Mouse (Mus musculus) gastrocnemius, adult 18-20 months (tissue): Measurements from ENCODE around the gene Slco2b1. TPM values are rescaled to one million over a fixed set of nuclear protein-coding genes. Genes with fewer than 3 reads are reported as not detected.
A peak's percentile ranks its signal among the peaks of the same experiment; 100 is the strongest.
"Not testable (repeated sequence)": the region's sequence is repeated elsewhere in the genome, so short reads cannot be mapped to it uniquely, and the experiment has no call there.

Source experiments
- DNase-seq: peaks from one replicate; pipeline ENCODE4 v3.0.0; 2021; ENCODE audit warnings: low spot score
- long read RNA-seq, 2 experiments: library from polyadenylated mRNA; stranded (forward); transcript quantifications; one replicate each; pipeline ENCODE4 v2.0.0; 2021
- total RNA-seq, 2 experiments: library from RNA; stranded (reverse); gene quantifications; 2 replicates each; pipeline ENCODE4 v1.2.3; 2021

Gene Slco2b1
- 1 to 10 TPM; 3.6 to 5.0 TPM for total RNA-seq
- long read RNA-seq, experiment 1, full-length matches to known transcripts = 1 of 1 reads
- long read RNA-seq, experiment 1, partial matches to known transcripts = 0 of 1 reads
- long read RNA-seq, experiment 1, other reads (novel, unspliced or antisense) = 0 of 1 reads
- long read RNA-seq, experiment 2, full-length matches to known transcripts = 2 of 4 reads
- long read RNA-seq, experiment 2, partial matches to known transcripts = 0 of 4 reads
- long read RNA-seq, experiment 2, other reads (novel, unspliced or antisense) = 2 of 4 reads

GRCm38 (mm10) chr7:99711166-99711565, at the start of gene Slco2b1:
Gene Slco2b1 (minus strand): TSS chr7:99711340.
- DNase-seq = no peak

- DNase-seq = no peak
These were observed 28.1 kb upstream of the Slco2b1 start for GRCm38 (mm10) chr7:99739276-99739675.

DNA sequence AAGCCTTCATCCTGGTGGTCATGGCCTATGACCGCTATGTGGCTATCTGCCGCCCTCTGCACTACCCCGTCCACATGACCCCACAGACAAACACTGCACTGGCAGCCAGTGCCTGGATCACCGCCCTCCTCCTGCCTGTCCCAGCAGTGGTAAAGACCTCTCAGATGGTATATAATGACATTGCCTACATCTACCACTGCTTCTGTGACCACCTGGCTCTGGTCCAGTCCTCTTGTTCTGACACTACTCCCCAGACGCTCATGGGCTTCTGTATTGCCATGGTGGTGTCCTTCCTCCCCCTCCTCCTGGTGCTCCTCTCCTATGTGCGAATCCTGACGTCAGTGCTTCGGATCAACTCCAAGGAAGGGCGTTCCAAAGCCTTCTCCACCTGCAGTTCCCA, 24.4 kb upstream of the Slco2b1 start:
- DNase-seq = not testable (repeated sequence)

DNA sequence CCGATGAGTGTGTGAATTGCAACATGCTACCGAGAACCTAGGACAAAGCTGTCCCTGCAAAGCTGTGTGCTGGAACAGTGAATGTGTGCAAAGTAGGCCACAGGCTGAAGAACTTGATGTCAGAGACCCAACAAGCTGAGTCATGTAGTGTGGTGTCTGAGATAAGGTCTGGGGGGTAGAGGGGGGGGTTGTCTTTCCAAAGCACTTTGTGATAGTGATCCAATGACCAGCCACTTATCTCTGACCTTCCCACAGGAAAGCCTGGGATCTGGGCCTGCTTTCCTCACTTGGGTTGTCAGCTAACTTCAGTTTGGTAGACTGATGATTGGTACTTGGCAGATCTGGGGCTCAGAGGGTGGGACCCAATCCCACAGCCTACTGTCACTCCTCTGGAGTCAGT, 23.5 kb upstream of the Slco2b1 start:
- no peak for DNase-seq

DNA sequence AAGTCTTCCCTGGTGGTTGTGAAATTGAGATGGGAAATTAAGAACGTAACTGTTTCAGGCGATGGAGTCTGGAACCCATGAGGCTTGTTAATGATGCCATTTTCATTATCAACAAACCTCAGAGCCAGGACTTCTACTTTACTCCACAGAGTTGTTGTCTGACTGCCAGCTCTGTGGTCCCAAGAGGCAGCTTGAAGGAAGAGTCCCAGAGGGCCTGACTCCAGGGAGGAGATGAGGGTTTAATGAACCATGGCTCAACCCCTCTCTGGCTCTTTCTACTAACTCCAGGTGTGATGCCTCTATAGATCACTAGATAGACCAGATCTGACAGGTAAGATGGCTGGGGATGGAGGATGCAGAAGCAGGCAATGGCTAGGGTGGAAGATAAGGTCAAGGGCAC, 18.8 kb upstream of the Slco2b1 start, which contains the start of gene Olfr520:
Gene Olfr520 (plus strand): TSS at position 301 of the 400 bp plus-strand sequence.
- DNase-seq = no peak

GRCm38 (mm10) chr7:99716536-99716935, 5.4 kb upstream of the Slco2b1 start:
- no peak for DNase-seq

- no peak for DNase-seq
These were observed 1.3 kb upstream of the Slco2b1 start for GRCm38 (mm10) chr7:99712431-99712830.

DNA sequence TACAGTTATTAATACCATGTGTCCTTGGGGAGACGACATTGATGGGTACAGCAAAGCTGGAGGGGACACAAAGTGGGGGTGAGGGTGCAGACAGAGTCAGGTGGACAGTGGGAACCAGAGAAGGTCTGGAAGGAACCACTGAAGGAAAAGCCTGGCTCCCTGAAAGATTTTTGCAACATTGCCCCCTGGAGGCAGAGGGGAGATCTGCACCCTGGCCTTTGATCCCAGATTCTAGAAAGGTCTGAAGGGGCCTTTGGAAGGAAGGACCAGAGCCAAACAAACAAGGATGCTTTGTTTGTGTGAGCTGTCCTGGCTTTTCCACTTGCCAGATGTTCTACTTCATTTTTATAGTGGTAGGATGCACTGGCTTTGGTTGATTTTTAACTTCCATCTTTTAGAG, 664 bp downstream of the Slco2b1 start:
- peak; percentile 82 for DNase-seq

GRCm38 (mm10) chr7:99709992-99710391, 1.1 kb downstream of the Slco2b1 start:
- no peak for DNase-seq

DNA sequence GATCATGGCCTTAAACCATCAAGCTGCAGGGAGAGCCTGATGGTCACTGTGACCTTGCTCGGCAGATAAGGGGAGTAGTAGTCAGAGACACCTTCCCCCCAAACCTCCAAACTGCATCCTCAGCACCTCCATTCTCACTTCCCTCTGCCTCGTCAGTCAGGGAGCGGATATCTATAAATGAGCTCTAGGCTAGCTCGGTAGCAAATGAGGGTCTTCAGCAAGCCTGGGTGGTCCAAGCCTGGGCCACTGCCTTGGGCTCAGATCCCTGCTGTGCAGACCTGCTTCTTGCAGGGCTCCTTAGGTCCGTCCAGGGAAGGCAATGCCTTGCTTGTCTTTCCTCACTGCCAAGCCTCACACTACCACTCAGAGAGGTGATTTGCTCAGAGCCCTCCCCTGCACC, 2.4 kb downstream of the Slco2b1 start:
- DNase-seq = no peak

DNA sequence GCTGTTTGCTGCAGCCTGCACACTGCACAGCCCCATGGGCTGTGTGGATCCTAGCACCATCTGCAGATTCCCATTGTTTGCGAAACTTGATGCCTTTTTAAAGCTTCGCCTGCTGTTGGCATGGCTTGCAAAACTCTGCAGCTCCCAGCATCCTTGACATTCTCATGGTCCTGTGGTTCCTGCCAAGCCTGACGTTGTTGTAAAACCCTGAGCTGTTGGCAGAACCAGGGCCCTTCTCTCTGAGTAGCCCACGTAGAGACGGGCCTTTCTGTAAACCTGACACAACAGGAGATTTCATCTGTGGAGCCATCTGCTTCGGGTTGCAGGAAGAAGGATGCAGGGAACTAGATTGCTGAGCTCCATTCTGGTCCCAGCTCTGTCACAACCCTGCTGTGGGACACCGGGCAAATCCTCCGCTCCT, 2.8 kb downstream of the Slco2b1 start:
- no peak for DNase-seq

GRCm38 (mm10) chr7:99707671-99708070, 3.5 kb downstream of the Slco2b1 start:
- no peak for DNase-seq

DNA sequence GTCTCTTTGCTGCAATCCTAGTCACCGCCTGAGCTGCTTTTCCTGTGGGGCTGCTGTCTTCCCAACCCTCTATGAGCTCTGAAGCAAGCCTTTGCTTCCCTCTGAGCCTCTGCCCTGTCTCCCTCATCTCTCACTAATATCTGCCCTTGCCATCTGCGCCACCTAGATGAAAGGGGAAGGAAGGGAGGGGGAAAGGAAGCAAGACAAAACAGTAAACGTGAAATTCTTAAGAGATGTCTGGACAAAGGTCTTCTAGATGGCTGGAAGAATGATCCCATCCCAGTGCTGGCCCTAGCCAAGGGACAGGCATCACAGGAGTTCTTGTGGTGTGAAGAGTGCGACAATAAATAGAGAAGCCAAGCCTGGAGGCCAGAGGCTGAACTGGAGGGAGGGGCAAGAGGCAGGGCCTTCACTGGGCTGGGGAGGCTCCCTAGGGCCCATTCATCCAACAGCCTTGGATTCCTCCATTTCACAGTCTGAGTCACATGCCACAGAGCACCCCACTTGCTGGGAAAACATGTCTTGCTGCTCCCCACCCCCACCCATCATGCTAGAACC, 4.0 kb downstream of the Slco2b1 start:
- DNase-seq = peak; percentile 73

DNA sequence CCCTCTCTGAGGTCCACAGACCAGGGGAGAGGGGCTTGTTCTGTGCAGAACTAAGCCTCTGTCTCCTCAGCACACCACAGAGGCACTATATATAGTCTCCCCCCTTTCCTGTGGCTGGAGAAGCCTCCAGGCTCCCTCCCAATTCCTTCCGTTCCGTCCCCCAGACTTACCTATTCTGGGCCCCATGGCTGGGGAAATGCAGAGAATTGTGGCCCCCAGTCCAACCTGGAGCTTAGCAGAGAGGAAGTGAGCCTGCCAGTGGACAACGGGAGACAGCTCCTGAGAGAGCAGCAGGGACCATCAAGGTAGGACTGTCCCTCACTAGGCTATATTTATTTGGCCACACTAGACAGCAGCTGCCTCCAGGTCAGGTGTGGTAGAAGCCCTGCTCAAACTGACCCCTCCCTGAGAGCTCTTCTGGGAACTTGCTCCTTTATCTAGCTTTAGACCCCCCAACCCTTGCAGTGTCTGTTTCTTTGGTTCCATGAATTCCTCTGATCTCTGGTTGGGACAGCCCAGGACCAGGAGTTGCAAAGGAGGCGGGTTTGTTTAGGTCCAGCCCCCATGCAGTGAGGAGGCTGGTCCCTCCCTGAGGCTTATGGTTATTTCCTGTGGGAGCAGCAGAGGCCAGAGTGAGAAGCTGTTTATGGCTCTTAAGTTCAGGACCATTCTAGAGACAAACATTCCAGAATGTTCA, 4.7 kb downstream of the Slco2b1 start:
- DNase-seq = peak; percentile 68

DNA sequence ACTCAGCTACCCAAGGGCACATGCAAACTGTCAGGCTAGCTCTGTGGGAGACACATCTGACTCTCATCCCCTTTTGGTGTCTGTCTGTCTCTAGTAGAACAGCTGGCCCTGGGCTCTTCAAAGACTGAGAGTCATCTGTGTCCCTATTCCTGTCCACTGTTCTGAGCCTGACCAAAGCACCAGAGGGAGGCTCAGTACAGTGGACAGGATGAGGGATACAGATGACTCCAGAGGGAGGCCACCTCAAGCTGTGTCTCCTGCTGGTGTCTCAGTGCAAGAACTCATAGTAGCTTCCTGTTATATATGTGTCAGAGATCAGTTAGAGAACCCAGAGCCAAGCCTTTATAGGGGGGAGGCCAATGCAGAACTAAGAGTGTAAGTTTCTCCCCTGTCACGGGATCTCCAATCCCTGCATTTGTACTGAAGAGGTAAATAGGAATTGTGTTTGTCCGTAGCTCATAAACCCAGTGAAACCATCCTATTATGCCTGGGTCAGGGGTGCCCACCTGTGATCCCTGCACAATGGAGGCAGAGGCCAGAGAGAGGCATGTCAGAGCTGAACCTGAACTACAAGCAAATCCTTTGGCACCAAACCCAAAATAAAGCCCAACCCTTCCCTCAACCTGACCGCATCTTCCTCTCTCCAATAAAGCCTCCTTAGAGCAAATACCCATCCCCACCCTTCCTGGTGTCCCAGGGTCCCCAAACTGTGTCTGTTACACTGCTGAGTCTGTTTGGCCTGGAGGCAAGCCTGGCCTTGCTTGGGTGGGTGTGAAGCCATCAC, 6.2 kb downstream of the Slco2b1 start:
- no peak for DNase-seq

DNA sequence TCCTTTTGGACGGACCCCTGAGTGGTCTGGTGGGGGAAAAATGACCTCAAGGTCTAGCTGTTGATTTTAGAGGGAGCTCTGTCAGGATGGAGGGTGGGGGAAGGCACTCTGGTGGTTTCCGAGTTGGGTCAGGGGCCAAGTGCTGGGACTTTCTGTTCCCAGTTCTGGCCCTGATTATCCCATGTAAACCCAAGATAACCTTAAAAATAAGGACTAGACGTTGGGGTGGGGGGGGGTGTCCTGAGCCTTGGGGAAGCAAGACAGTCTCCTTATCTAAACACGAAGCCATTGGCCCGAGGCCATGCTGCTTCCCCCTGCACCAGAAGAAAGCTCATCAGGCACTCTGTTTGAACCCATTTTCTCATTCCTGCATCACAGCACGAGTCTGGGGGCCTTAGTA, 8.9 kb downstream of the Slco2b1 start:
- peak; percentile 32 for DNase-seq

DNA sequence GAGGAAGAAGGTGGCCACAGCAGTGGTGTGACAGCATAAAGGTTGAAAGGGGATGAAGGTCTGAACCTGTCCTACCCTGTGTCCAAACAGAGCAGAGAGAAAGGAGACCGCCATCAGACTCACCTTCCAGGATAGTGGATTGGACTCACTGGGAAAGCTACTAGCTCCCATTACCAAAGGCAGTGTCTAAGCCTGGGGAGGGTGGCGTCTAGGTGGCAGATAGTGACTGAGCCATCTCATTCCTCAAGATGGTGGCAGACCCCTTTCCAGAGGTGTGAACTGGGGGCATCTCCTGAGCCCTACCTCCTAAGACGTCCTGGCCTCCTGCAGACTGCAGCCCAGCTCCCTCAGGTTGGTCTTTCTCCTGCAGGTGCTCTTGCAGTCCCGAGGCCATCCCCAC, 10.5 kb downstream of the Slco2b1 start:
- DNase-seq = no peak

- peak; percentile 46 for DNase-seq
These were observed 11.4 kb downstream of the Slco2b1 start for GRCm38 (mm10) chr7:99699709-99700151.

- no peak for DNase-seq
These were observed 12.0 kb downstream of the Slco2b1 start for GRCm38 (mm10) chr7:99699106-99699505.

GRCm38 (mm10) chr7:99698576-99698975, 12.6 kb downstream of the Slco2b1 start:
- DNase-seq = no peak

DNA sequence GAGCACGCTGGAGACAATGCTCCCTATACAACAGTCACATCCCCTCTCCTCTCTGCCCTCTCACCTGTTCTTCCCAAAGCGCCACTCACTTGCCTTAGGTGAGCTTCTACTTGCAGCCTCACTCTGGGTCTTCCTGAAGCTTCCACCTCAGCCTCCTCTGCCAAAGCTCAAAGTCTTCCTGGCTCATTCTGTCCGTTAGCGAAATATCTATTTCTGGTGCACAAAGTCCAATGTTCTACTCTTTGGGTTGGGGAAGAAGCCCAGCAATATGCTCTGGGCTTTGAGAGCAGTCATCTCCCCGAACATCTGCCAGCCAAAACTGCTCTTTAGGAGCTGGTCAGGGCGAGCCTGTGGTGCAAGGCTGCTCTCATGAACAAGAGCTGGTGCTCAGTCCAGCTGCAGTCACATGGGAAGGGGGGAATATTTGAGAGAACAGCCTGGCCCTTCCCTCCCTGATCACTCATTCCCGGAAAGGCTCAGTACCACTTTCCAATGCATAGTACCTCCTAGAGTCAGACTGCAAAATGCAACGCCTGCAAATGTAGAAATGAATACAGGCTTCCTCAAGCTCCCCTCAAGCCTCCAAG, 15.6 kb downstream of the Slco2b1 start:
- no peak for DNase-seq
